Mouse (Mus musculus) adrenal gland, adult 18-20 months (tissue): ENCODE measurements around the gene Rad1. TPM values are rescaled to one million over a fixed set of nuclear protein-coding genes. Genes with fewer than 3 reads are reported as not detected.
"Not testable (repeated sequence)": the region's sequence is repeated elsewhere in the genome, so short reads cannot be mapped to it uniquely, and the experiment has no call there.

Source experiments
- DNase-seq, 2 experiments: peaks; one replicate each; pipeline ENCODE4 v3.0.0; 2021 to 2022; ENCODE audit warnings: low spot score in 2 of 2
- total RNA-seq, 2 experiments: library from RNA; stranded (reverse); gene quantifications; 1 replicate in 1 of 2; 2 replicates in 1 of 2; pipeline ENCODE4 v1.2.3; 2021

Rad1 gene
- total RNA-seq, 2 experiments from 2014 or later: 12.0 to 15.3 TPM

GRCm38 (mm10) chr15:10500838-10501719, 15.3 kb downstream of the Rad1 start:
- peak; percentile 21 to 40 for DNase-seq

GRCm38 (mm10) chr15:10506099-10506498, 20.3 kb downstream of the Rad1 start:
- peak in 1 of 2 experiments; percentile 26 for DNase-seq

- no peak for DNase-seq
These were observed 29.3 kb downstream of the Rad1 start for GRCm38 (mm10) chr15:10515166-10515565.

- DNase-seq: no peak
These were observed 40.1 kb downstream of the Rad1 start for GRCm38 (mm10) chr15:10525896-10526295.

- no peak for DNase-seq
These were observed 45.5 kb downstream of the Rad1 start for GRCm38 (mm10) chr15:10531352-10531751.

GRCm38 (mm10) chr15:10533361-10533760, 47.5 kb downstream of the Rad1 start:
- not testable (repeated sequence) for DNase-seq

- no peak for DNase-seq
These were observed 48.8 kb downstream of the Rad1 start for GRCm38 (mm10) chr15:10534591-10534990.

- no peak for DNase-seq
These were observed 50.2 kb downstream of the Rad1 start for GRCm38 (mm10) chr15:10535969-10536368.

GRCm38 (mm10) chr15:10540271-10541088, 54.7 kb downstream of the Rad1 start:
- DNase-seq: no peak

Other genes with a start within 250 kb of the Rad1 start
- not detected for gene Gm21973, start 160.6 kb upstream of the Rad1 start, total RNA-seq
- gene Agxt2, start 127.5 kb upstream of the Rad1 start, total RNA-seq: 1 to 10 TPM; 1.1 to 6.8 TPM
- gene Dnajc21, start 15.5 kb upstream of the Rad1 start, total RNA-seq: 10 to 100 TPM; 43.6 to 44.8 TPM
- 10 to 100 TPM; 49.7 to 51.4 TPM for gene Brix1, start 71 bp upstream of the Rad1 start, total RNA-seq
- gene Ttc23l, start 72.7 kb downstream of the Rad1 start, total RNA-seq: not detected
- 10 to 100 TPM; 26.9 to 28.7 TPM for gene Rai14, start 228.6 kb downstream of the Rad1 start, total RNA-seq